Mouse (Mus musculus) urinary bladder, postnatal 25 days (tissue): ENCODE measurements at regions not wholly inside any gene's neighbourhood (a gene's known extent, or its start where the extent isn't known, plus 50 kb on each side); places are given as distances from the start of the nearest gene placed in this dataset.

Experiments used
- DNase-seq: peaks from one replicate; pipeline ENCODE4 v3.0.0; 2022; ENCODE audit warnings: low spot score

- DNase-seq = no peak
Observed at GRCm38 (mm10) chr14:79854216-79854615, 83.1 kb upstream of the Pcdh8 start.

DNA sequence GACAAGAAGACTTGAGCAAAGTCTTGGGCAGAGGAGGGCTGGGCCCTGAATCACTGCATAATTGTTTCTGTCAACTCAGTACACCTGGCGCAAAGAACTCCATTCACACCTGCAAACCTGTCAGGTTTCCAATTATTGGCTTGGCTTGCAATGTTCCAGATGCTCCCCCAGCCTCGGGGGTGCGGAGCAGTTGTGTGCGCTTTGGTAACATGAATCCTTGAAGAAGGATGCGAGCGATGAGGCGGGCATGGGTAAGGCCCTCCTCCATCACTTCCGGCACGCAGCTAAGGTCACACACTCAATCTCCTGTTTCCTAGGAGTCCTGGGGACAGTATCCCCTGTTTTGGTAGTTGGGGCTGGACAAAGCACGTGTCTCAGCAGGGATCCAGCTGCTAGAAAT lies 81.6 kb upstream of the Pcdh8 start:
- no peak for DNase-seq

GRCm38 (mm10) chr14:79851795-79852194 lies 80.7 kb upstream of the Pcdh8 start:
- DNase-seq = no peak

DNA sequence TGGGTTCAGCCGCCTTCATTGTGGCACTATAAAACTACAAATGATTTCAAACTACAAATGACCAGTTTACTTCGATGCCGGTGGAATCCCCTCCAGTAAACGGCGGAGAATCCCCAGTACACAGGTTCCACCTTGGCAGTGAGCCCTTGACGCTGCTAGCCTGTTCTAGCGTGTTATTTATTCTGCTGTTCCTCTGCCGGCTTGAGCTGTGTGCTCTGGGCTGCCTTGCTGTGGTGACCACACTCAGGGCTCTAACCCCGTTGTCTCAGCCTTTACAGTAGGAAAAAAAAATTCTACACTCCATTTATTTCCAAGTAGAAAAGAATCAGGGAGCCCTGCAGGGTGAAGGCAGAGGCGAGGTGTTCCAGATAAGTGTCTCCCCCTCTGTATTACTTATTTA lies 80.1 kb upstream of the Pcdh8 start:
- no peak for DNase-seq

DNA sequence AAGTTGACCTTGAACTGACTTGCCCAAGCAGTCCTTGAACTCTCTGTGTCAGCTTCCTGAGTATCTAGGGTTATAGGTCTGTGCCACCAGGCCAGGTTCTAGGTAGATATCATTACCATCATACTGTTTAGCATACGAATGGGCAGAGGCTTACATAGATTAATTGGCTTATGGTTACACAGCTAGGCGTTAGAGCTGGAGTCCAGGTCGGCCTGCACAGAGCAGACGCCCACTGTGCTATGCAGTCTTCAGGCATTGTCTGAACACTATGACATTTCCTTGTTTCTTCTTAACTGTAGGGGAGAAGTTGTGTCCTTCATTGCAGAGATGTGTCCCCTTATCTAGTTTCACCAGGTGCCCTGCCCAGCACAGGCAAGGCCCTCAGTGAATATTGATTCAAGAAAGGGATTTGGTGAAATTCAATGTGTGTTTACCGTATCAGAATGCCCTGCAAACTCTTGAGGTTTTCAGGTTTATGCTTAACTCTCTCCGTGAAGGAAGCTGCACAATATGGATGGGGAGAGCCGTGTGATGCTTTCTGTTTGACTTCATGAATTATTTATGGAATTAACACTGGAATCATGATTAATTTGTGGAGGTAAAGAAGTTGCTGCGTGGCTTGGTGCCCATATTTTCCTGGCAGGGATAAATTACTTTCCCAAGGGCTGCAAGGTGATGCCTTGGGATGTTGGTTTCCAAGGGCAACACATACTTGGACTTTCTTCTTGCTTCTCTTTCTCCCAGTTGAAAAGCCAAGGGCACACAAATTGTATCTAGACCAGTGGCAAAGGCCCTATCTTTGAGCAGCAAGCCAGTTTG lies 78.7 kb upstream of the Pcdh8 start:
- DNase-seq = no peak

DNA sequence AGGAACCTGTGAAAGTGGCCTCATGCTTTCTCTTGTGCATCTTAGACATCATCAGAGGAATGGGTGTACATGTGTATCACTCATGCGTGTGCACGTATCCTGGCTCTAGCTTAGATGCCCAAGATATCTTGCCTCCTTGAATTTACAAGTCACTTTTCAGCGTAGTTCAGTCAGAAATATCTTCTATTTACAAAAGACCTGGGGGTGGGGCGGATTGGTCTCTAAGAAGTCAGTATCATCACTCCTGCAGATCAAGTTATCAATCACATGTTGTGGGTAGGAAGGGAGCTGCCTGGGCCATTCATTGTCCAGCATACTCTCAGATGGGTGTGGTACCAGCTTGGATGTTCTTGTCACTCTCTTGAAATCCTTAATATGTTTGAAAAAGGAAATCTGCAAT lies 77.0 kb upstream of the Pcdh8 start:
- DNase-seq = no peak

DNA sequence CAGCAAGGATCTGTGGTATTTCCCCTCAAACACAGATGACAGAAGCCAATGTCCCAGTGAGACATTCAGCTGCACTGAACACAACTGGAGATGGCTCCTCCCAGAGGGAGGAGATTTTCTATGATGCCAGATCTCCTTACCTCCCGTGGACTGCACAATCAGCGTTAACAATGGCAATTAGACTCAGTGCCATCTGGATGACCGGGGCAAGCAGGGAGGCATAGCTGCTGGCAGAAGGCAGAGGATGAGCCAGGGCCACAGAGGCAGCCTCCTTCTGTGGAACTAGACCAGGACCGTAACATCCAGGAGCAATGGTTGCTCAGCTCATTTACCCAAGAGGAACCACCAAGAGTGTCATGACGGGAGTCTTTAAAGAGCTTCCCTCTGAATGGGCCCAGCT lies 73.2 kb upstream of the Pcdh8 start:
- DNase-seq = no peak

- no peak for DNase-seq
Observed at GRCm38 (mm10) chr14:79843135-79843550, 72.0 kb upstream of the Pcdh8 start.

GRCm38 (mm10) chr14:79842734-79843133 lies 71.6 kb upstream of the Pcdh8 start:
- DNase-seq = no peak

- DNase-seq = no peak
Observed at GRCm38 (mm10) chr14:79837101-79837500, 66.0 kb upstream of the Pcdh8 start.

DNA sequence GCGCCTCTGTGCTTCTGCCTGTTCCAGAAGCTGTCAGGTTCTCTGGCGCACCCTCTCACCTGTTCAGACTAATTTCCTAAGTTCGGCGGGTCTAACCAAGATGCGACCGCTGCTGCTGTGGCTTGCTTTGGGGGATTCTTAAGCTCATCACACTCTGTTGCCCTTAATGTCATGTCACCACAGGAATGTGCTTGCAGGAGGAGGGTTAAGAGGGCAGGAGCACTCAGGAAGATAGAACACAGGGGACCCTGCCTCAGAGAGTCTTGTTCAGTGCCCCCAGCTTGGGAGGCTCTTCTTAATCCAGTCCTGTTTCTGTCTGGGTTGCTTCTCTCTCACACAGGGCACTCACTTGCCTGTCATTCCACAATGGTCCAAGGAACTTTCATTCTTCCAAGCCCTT lies 65.1 kb upstream of the Pcdh8 start:
- DNase-seq = no peak

- DNase-seq = no peak
Observed at GRCm38 (mm10) chr14:79824670-79825446, 53.7 kb upstream of the Pcdh8 start.

GRCm38 (mm10) chr14:79822453-79823117 lies 51.5 kb upstream of the Pcdh8 start:
- no peak for DNase-seq

- no peak for DNase-seq
Observed at GRCm38 (mm10) chr14:79822011-79822435, 50.9 kb upstream of the Pcdh8 start.

GRCm38 (mm10) chr14:79821352-79822010 lies 50.4 kb upstream of the Pcdh8 start:
- no peak for DNase-seq
